Mouse (Mus musculus) liver, adult 2 months (tissue): Measurements from ENCODE around the gene Pam16. TPM values are rescaled to one million over a fixed set of nuclear protein-coding genes. Genes with fewer than 3 reads are reported as not detected.

Experiments used
- DNase-seq: peaks from one replicate; pipeline ENCODE4 v3.0.0-alpha.2; 2011; ENCODE audit warnings: low read depth, low spot score; ENCODE audit errors: extremely low read depth
- H3K27ac ChIP-seq: fragments of 200-500 bp; replicated peaks from 2 replicates; pipeline ENCODE4 v1.5.1; 2012; ENCODE audit warnings: low read depth, mild to moderate bottlenecking, control low read depth, inconsistent platforms, low read length; ENCODE audit not compliant: insufficient read depth
- H3K27me3 ChIP-seq: fragments of 200-500 bp; 2 replicates; pipeline ENCODE4 v1.6.1; 2012; ENCODE audit warnings: mild to moderate bottlenecking, moderate library complexity, low read length, inconsistent platforms; ENCODE audit not compliant: control insufficient read depth, insufficient read depth
- H3K36me3 ChIP-seq: fragments of 200-500 bp; 2 replicates; pipeline ENCODE4 v1.6.1; 2012; ENCODE audit warnings: low read length, inconsistent platforms; ENCODE audit not compliant: control insufficient read depth, insufficient read depth
- H3K4me1 ChIP-seq: fragments of 200-500 bp; 2 replicates; pipeline ENCODE4 v1.6.1; 2011; ENCODE audit warnings: low read length; ENCODE audit not compliant: control insufficient read depth, insufficient read depth
- H3K4me3 ChIP-seq: fragments of 200-500 bp; 2 replicates; pipeline ENCODE4 v1.5.1; 2011; ENCODE audit warnings: low read depth, mild to moderate bottlenecking, control low read depth, low read length, moderate library complexity; ENCODE audit not compliant: insufficient read depth
- H3K79me2 ChIP-seq: fragments of 200-500 bp; 2 replicates; pipeline ENCODE4 v1.6.1; 2012; ENCODE audit warnings: inconsistent platforms, mild to moderate bottlenecking, low read length, moderate library complexity; ENCODE audit not compliant: control insufficient read depth, insufficient read depth
- H3K9ac ChIP-seq: fragments of 200-500 bp; 2 replicates; pipeline ENCODE4 v1.6.1; 2012; ENCODE audit warnings: low read depth, mild to moderate bottlenecking, control low read depth, inconsistent platforms, low read length
- CTCF ChIP-seq: fragments of 200-500 bp; IDR thresholded peaks from 2 replicates; pipeline ENCODE4 v1.5.1; 2011; ENCODE audit warnings: low read depth, low read length, control low read depth
- POLR2A ChIP-seq: fragments of 200-500 bp; IDR thresholded peaks from 2 replicates; pipeline ENCODE4 v1.6.1; 2011; ENCODE audit warnings: low read length, control low read depth; ENCODE audit not compliant: insufficient read depth; ENCODE audit errors: extremely low read depth
- WGBS: fragments of 180-500 bp; shearing (Covaris S2); methylation state at CpG from one replicate; pipeline ENCODE4 v1.1.7; 2018; 5-methylcytosine and 5-hydroxymethylcytosine counted together
- polyA plus RNA-seq: library from polyadenylated mRNA; depleted of rRNA; stranded (reverse); fragments of >200 nt; gene quantifications from 2 replicates; pipeline ENCODE4 v1.2.3, GENCODE M21; 2012
- total RNA-seq: library from RNA; depleted of rRNA; stranded (reverse); fragments of >200 nt; gene quantifications from 2 replicates; pipeline ENCODE4 v1.2.3, GENCODE M21; 2014

The Pam16 gene
- total and polyA plus RNA-seq, 2 experiments, result 10.8 to 41.7 TPM

DNA sequence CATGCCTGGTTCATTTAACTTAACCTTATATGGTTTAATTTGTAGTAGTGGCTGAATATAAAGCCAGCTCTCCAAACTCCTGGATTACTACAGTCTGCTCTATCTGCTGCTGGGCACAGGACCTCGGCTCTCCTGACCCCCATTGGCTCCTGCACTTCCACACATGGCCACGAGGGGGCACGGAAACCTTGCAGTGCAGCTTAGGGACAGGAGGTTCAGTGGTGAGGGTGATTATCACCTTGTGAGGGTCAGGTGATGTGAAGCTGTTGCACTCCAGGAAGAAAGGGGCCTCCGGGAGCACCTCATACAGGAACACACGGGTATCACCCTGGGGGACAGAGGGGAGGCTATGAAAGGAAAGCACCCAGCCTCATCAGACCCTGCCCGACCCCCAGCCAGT, 5.2 kb upstream of the Pam16 start:
- 21% methylated on average over 6 of the region's 6 CpGs for WGBS
- Histone ChIP-seq H3K36me3 (no peaks in the 10 kb centered on the region), H3K79me2 (no peaks in the 10 kb centered on the region), H3K9ac (no peak overlapping the region), H3K27ac (no peak overlapping the region), H3K4me1 (peaks cover 1% of the 10 kb centered on the region; the same call in 1 of the 2 replicates), H3K4me3 (no peak overlapping the region), H3K27me3 (no peaks in the 10 kb centered on the region)
- DNase-seq, result peak; percentile 40
- TF ChIP-seq POLR2A (no peak), CTCF (peak; percentile 99)

DNA sequence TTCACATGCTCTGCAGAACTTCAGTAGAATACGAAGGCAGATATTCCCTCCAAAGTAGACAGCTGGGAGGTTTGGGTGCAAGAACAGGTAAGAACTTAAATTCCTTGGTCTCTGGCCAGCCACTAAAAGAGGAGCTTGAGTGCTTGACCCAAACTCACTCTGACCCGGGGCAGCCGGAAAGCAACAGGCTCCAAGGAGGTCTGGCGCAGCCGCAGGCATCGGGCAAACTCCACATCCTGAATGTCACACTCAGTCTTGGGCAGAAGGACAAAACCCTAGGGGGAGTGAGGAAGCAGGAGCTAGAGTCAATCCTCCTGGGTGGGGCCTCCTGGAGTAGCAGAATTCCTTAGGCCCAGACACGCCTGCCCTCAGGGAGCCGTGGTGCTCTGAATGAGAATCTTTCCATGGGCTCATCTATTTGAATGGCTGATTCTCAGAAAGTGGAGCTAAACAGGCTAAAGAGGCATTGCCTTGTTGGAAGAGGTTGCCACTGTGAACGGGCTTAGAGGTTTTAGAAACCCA, 4.2 kb upstream of the Pam16 start:
- Histone ChIP-seq H3K27ac (no peak overlapping the region), H3K4me3 (no peak overlapping the region), H3K4me1 (peaks cover 3% of the 10 kb centered on the region; the same call in 1 of the 2 replicates), H3K79me2 (no peaks in the 10 kb centered on the region), H3K36me3 (no peaks in the 10 kb centered on the region), H3K27me3 (no peaks in the 10 kb centered on the region), H3K9ac (no peak overlapping the region)
- DNase-seq, result no peak
- 97% methylated on average over 9 of the region's 9 CpGs for WGBS
- TF ChIP-seq POLR2A (no peak), CTCF (no peak)

DNA sequence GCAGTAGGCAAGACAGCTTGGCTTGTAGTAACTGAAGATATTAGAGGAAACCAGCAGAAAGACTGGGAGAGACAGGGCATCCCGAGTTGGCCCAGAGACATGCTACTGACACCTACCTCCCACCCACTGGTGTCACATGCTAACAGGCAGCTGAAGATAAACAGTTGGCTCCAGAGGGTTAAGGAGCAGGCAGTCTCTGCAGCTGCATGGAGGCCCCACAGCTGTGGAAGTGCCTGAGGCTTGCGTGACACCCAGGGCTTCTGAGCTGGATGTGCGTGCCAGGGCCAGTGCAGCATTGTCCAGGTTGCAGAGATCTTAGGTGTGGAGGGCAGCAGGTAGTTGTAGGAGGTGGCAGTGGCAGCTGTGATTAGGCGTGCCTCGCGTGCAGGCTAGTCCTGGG, 2.3 kb upstream of the Pam16 start:
- Histone ChIP-seq H3K4me1 (peaks cover 10% of the 10 kb centered on the region), H3K27ac (no peak overlapping the region), H3K4me3 (no peak overlapping the region), H3K79me2 (peaks cover 16% of the 10 kb centered on the region), H3K36me3 (no peaks in the 10 kb centered on the region), H3K9ac (no peak overlapping the region), H3K27me3 (no peaks in the 10 kb centered on the region)
- TF ChIP-seq POLR2A (no peak), CTCF (no peak)
- WGBS, result 91% methylated on average over 6 of the region's 6 CpGs
- no peak for DNase-seq

DNA sequence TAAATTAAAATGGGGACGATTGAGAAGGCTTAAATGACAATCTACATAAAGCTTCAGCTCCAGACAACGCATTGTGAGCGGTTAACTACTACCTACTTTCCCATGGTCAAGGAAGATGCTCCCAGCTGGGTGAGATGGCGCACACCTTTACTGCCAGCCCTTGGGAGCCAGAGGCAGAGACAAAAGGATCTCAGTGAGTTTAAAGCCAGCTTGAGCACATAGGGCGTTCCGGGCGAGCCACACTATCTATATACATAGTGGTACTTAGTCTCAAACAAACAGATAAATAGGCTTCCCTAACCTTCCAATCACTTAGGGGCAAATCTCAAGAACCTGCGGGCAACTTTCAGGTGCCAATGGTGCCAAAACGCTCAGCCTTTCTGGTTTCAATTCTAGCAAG, 714 bp downstream of the Pam16 start:
- no peaks in the 10 kb centered on the region for H3K36me3 ChIP-seq
- H3K27me3 ChIP-seq, result no peaks in the 10 kb centered on the region
- peak overlapping the region; percentile 87 for H3K27ac ChIP-seq
- peak overlapping the region; percentile 82 for H3K4me3 ChIP-seq
- peaks cover 15% of the 10 kb centered on the region for H3K4me1 ChIP-seq
- TF ChIP-seq CTCF, result no peak
- TF ChIP-seq POLR2A, result no peak
- H3K9ac ChIP-seq, result peak overlapping the region; percentile 90
- H3K79me2 ChIP-seq, result peaks cover 25% of the 10 kb centered on the region
- no peak for DNase-seq
- WGBS, result 11% methylated on average over 9 of the region's 9 CpGs

DNA sequence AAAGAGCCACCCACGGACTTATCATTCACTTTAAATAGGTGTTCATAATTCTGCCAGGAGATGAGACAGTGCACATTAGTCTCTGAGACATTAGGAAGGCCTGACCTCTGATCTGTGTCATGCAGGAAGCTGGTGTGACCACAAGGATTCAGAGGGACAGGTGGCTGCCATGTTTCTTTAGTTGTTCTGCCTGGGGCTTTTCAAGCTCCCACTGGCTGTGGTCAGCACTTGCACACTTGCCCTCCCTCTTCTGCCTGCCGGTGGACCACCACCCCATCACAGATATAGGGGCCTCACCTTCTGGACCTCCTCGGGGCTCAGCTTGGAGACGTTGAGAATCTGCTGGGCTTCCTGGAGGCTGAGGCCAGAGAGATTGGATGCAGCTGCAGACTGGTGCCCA, 8.0 kb downstream of the Pam16 start:
- DNase-seq, result no peak
- WGBS, result 84% methylated on average over 4 of the region's 4 CpGs
- TF ChIP-seq POLR2A (no peak), CTCF (no peak)

DNA sequence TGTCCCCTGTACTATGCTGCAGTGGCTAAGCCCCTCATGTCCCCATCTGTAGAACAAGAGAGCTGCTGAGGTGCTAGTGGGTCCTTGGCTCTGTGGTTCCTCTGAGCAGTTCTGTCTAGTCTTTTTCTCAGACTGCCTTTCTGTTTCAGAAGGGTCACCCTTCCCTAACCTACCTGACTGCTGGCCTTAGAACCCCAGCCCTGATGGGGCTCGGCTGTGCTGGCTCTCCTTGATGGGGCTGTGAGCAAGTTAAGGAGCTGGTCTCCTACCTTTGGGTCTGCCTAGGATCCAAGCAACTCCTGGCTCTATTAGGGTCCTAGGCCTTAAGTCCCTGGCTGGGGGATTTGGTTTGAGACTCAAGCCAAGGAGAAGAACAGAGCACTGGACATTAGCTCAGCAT, 9.5 kb downstream of the Pam16 start:
- TF ChIP-seq CTCF (no peak), POLR2A (no peak)
- Histone ChIP-seq H3K79me2 (0 out of 2 replicates have a peak, but pooled peaks cover 3% of the 10 kb centered on the region), H3K4me1 (peaks cover 7% of the 10 kb centered on the region), H3K4me3 (no peak overlapping the region), H3K27me3 (no peaks in the 10 kb centered on the region), H3K36me3 (peaks cover 2% of the 10 kb centered on the region; the same call in 1 of the 2 replicates), H3K9ac (no peak overlapping the region), H3K27ac (no peak overlapping the region)
- DNase-seq, result no peak
- WGBS, result 70% methylated on average over 1 of the region's 1 CpGs

More for the DNA sequence above, 8.0 kb downstream of the Pam16 start:
- no peak overlapping the region for H3K9ac ChIP-seq
- no peaks in the 10 kb centered on the region for H3K27me3 ChIP-seq
- peaks cover 8% of the 10 kb centered on the region for H3K4me1 ChIP-seq
- peaks cover 2% of the 10 kb centered on the region; the same call in 1 of the 2 replicates for H3K36me3 ChIP-seq
- H3K27ac ChIP-seq, result no peak overlapping the region
- no peak overlapping the region for H3K4me3 ChIP-seq
- H3K79me2 ChIP-seq, result peaks cover 7% of the 10 kb centered on the region; the same call in 1 of the 2 replicates
